Mouse (Mus musculus): ENCODE results near the gene Gpatch2. TPM values are rescaled to one million over a fixed set of nuclear protein-coding genes. Genes with fewer than 3 reads are reported as not detected.

The Gpatch2 gene
- polyA plus RNA-seq, 1 experiment from 2014 or later, result 12.2 TPM

DNA sequence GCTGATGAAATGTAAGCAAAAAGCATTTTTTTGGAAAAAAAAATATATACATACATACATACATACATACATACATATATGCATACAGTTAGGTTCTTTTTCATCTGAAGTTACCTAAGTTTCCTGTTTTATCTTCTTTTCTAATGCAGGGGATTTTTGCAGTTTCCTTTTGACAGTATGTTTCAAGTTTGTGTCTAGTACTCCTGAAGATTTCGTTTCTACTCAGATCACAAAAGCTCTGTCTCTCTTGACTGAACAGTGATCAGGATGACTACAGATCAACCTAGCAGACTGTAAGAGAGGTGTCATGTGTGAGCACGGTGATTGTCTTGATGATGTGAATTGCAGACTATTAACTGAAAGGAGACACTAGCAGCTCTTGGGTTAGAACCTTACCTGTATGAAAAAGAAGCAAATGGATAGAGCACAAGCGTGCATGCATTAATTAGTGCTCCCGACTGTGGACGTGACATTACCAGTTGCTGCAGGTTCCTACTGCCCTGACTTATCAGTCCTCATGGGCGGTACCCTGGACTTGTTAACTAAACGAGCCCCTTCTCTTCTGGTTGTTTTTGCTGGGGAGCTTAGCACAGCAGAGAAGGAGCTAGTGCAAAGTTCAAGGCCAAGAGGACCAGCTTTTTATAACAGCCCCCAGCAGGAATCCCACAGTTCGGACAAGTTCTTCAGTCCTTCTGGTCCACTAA, 107.3 kb downstream of the Gpatch2 start:
- Histone ChIP-seq H3K27me3 (replicated peaks; ENCODE audit: control insufficient read depth, insufficient read depth, low read length) (no peaks in the 10 kb centered on the region), H3K27ac (ENCODE audit: low read depth, low read length) (no peak overlapping the region), H3K9ac (ENCODE audit: low read length) (no peak overlapping the region), H3K4me2 (ENCODE audit: low read length) (no peak overlapping the region), H3K4me3 (ENCODE audit: low read depth, low read length) (no peak overlapping the region), H3K9me3 (replicated peaks; ENCODE audit: control insufficient read depth, low read length) (no peaks in the 10 kb centered on the region), H3K4me1 (ENCODE audit: control insufficient read depth, insufficient read depth, low read length) (no peaks in the 10 kb centered on the region), H3K36me3 (ENCODE audit: control insufficient read depth, insufficient read depth, low read length) (0 out of 2 replicates have a peak, but pooled peaks cover 3% of the 10 kb centered on the region)
- DNase-seq (ENCODE audit: low spot score), result no peak
- no peak for ATAC-seq
- WGBS, result 77% methylated on average over 8 of the region's 8 CpGs

- 100% methylated on average over 1 of the region's 1 CpGs for WGBS
- H3K9me3 ChIP-seq (replicated peaks; ENCODE audit: control insufficient read depth, low read length), result no peaks in the 10 kb centered on the region
- no peak overlapping the region for H3K4me3 ChIP-seq (ENCODE audit: low read depth, low read length)
- ATAC-seq (no peak), DNase-seq (ENCODE audit: low spot score) (no peak)
- H3K27me3 ChIP-seq (replicated peaks; ENCODE audit: control insufficient read depth, insufficient read depth, low read length), result no peaks in the 10 kb centered on the region
- H3K36me3 ChIP-seq (ENCODE audit: control insufficient read depth, insufficient read depth, low read length), result 0 out of 2 replicates have a peak, but pooled peaks cover 3% of the 10 kb centered on the region
- H3K9ac ChIP-seq (ENCODE audit: low read length), result no peak overlapping the region
- H3K4me2 ChIP-seq (ENCODE audit: low read length), result no peak overlapping the region
- H3K4me1 ChIP-seq (ENCODE audit: control insufficient read depth, insufficient read depth, low read length), result no peaks in the 10 kb centered on the region
- H3K27ac ChIP-seq (ENCODE audit: low read depth, low read length), result no peak overlapping the region
These were observed 107.9 kb downstream of the Gpatch2 start for GRCm38 (mm10) chr1:187323209-187323589.

DNA sequence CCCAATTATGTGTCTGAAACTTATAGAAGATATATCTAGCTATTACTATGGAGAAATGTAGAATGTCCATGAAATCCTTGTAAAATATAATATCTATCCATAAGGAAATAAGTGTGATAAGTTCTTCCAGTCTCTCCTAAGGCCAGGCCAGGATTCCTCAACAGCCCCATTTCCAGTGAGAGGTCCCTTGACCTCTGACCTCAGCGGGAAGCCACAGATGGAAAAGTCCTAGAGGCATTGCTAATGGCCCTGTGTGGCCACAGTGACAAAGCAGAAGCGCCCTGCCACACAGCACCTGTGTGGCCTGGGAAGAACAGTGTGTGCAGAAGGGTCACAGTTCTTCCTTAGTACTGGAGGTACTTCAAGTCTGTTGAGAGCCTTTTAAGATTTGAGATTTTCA, 127.2 kb downstream of the Gpatch2 start:
- H3K27me3 ChIP-seq (replicated peaks; ENCODE audit: control insufficient read depth, insufficient read depth, low read length), result no peaks in the 10 kb centered on the region
- H3K4me1 ChIP-seq (ENCODE audit: control insufficient read depth, insufficient read depth, low read length), result no peaks in the 10 kb centered on the region
- no peak for ATAC-seq

DNA sequence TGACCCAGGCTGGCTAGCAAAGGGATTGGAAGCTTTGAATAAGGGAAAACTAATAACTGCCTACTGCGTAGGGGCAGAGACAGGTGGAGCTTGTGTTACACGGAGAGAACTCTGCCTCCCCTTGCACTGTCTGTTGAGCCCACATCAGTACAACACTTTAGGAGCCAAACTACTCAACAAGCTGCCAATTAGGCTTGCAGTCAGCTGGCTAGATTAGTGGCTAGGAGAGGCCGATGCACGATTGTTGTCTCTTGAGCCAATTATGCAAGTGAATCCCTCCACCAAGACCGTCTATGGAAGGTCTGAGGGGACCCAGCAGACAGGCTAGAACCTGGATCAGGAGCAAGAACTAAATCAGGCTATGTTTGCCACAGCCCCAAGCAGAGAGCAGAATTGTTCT, 129.8 kb downstream of the Gpatch2 start:
- no peaks in the 10 kb centered on the region for H3K4me1 ChIP-seq (ENCODE audit: control insufficient read depth, insufficient read depth, low read length)
- no peaks in the 10 kb centered on the region for H3K27me3 ChIP-seq (replicated peaks; ENCODE audit: control insufficient read depth, insufficient read depth, low read length)
- no peak overlapping the region for H3K9ac ChIP-seq (ENCODE audit: low read length)
- ATAC-seq, result no peak
- WGBS, result 41% methylated on average over 5 of the region's 5 CpGs
- peak; percentile 35 for DNase-seq (ENCODE audit: low spot score)
- no peaks in the 10 kb centered on the region for H3K9me3 ChIP-seq (replicated peaks; ENCODE audit: control insufficient read depth, low read length)
- no peak overlapping the region for H3K4me2 ChIP-seq (ENCODE audit: low read length)
- peaks cover 11% of the 10 kb centered on the region; the same call in 1 of the 2 replicates for H3K36me3 ChIP-seq (ENCODE audit: control insufficient read depth, insufficient read depth, low read length)
- H3K4me3 ChIP-seq (ENCODE audit: low read depth, low read length), result no peak overlapping the region
- H3K27ac ChIP-seq (ENCODE audit: low read depth, low read length), result no peak overlapping the region

More for the DNA sequence above, 127.2 kb downstream of the Gpatch2 start:
- DNase-seq (ENCODE audit: low spot score), result no peak
- WGBS, result 74% methylated on average over 2 of the region's 2 CpGs
- Histone ChIP-seq H3K36me3 (ENCODE audit: control insufficient read depth, insufficient read depth, low read length) (no peaks in the 10 kb centered on the region), H3K4me2 (ENCODE audit: low read length) (no peak overlapping the region), H3K27ac (ENCODE audit: low read depth, low read length) (no peak overlapping the region), H3K4me3 (ENCODE audit: low read depth, low read length) (no peak overlapping the region), H3K9me3 (replicated peaks; ENCODE audit: control insufficient read depth, low read length) (no peaks in the 10 kb centered on the region), H3K9ac (ENCODE audit: low read length) (no peak overlapping the region)

GRCm38 (mm10) chr1:187346923-187347322, 131.6 kb downstream of the Gpatch2 start:
- ATAC-seq, result no peak
- Histone ChIP-seq H3K27ac (ENCODE audit: low read depth, low read length) (no peak overlapping the region), H3K4me3 (ENCODE audit: low read depth, low read length) (no peak overlapping the region), H3K27me3 (replicated peaks; ENCODE audit: control insufficient read depth, insufficient read depth, low read length) (no peaks in the 10 kb centered on the region), H3K4me1 (ENCODE audit: control insufficient read depth, insufficient read depth, low read length) (no peaks in the 10 kb centered on the region), H3K4me2 (ENCODE audit: low read length) (no peak overlapping the region), H3K36me3 (ENCODE audit: control insufficient read depth, insufficient read depth, low read length) (peaks cover 11% of the 10 kb centered on the region; the same call in 1 of the 2 replicates), H3K9me3 (replicated peaks; ENCODE audit: control insufficient read depth, low read length) (no peaks in the 10 kb centered on the region), H3K9ac (ENCODE audit: low read length) (no peak overlapping the region)
- WGBS, result 88% methylated on average over 11 of the region's 11 CpGs
- DNase-seq (ENCODE audit: low spot score), result no peak

DNA sequence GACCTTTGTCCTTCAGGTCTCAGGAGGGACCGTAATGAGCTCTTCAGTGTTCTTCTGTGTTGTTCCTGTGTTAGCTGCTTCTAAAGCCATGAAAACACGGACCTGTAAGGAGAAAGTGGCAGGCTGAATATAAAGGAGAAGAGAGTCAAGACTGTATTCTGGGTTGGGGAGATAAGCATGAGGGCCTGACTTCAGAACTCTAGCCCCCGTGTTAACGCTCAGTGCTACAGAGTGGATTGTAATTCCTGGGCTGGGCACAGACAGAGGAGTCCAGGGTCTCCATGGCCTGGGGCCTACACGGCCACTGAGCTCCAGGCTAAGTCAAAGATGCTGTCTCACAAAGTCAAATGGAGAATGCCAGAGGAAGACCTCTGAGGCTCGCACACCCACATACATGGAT, 132.3 kb downstream of the Gpatch2 start:
- Histone ChIP-seq H3K4me1 (ENCODE audit: control insufficient read depth, insufficient read depth, low read length) (no peaks in the 10 kb centered on the region), H3K9ac (ENCODE audit: low read length) (no peak overlapping the region), H3K27ac (ENCODE audit: low read depth, low read length) (no peak overlapping the region), H3K4me3 (ENCODE audit: low read depth, low read length) (no peak overlapping the region), H3K9me3 (replicated peaks; ENCODE audit: control insufficient read depth, low read length) (no peaks in the 10 kb centered on the region), H3K27me3 (replicated peaks; ENCODE audit: control insufficient read depth, insufficient read depth, low read length) (no peaks in the 10 kb centered on the region), H3K36me3 (ENCODE audit: control insufficient read depth, insufficient read depth, low read length) (peaks cover 11% of the 10 kb centered on the region; the same call in 1 of the 2 replicates), H3K4me2 (ENCODE audit: low read length) (no peak overlapping the region)
- DNase-seq (ENCODE audit: low spot score) (no peak), ATAC-seq (no peak)
- WGBS, result 94% methylated on average over 6 of the region's 6 CpGs

DNA sequence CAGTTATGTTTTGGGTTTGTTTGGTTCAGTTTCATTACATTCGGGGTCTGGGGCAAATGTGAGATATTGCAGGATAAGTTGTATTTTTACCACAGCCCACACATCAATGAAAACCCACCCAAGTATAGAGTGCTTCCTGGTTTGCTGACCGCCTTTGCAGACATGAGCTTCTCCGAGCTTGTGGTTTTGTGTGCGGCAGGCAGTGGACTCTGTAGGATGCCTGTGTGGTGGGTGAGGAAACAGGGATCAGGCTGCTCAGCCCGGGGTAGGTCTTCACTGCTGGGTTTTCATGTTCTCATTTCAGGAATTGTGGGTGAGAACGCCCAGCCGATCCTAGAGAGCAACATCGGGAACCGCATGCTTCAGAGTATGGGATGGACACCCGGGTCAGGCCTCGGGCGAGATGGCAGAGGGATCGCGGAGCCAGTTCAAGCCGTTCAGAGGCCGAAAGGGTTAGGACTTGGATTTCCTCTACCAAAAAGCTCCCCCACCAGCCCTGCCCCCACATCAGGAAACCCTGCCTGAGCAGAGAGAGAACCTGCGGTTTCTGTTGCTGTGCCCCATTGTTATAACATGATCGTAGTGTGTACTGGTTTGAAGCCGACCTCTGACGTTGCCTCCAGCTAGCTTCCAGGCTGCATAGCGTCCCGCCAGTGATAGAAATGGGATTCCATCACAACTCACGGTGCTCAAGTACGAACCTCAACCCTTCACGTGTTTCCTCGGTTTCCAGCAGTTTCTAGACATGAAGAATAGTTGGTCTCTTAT, 132.9 kb downstream of the Gpatch2 start:
- Histone ChIP-seq H3K36me3 (ENCODE audit: control insufficient read depth, insufficient read depth, low read length) (peaks cover 11% of the 10 kb centered on the region; the same call in 1 of the 2 replicates), H3K4me3 (ENCODE audit: low read depth, low read length) (no peak overlapping the region), H3K9me3 (replicated peaks; ENCODE audit: control insufficient read depth, low read length) (no peaks in the 10 kb centered on the region), H3K4me2 (ENCODE audit: low read length) (no peak overlapping the region), H3K27me3 (replicated peaks; ENCODE audit: control insufficient read depth, insufficient read depth, low read length) (no peaks in the 10 kb centered on the region), H3K9ac (ENCODE audit: low read length) (no peak overlapping the region), H3K27ac (ENCODE audit: low read depth, low read length) (no peak overlapping the region), H3K4me1 (ENCODE audit: control insufficient read depth, insufficient read depth, low read length) (no peaks in the 10 kb centered on the region)
- 95% methylated on average over 26 of the region's 26 CpGs for WGBS
- ATAC-seq, result no peak
- no peak for DNase-seq (ENCODE audit: low spot score)

DNA sequence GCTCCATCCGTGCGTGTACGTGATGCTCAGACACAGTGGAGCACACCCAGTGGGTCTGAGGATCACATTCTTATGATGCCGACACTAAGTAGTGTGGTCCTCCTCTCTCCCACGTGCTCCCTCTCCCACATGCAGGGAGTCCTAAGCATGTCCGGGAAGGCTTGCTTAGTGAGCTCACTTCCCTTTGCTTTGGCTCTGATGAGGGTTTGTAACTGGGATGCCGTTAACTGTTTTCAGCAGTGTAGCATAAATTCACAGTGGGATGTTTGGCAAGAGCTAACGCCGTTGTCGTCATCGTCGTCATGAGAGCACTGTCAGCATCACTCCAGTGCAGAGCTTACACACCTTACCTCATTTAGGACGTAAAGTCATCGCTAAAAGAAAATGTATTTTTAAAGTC, 133.6 kb downstream of the Gpatch2 start:
- Histone ChIP-seq H3K4me1 (ENCODE audit: control insufficient read depth, insufficient read depth, low read length) (no peaks in the 10 kb centered on the region), H3K9me3 (replicated peaks; ENCODE audit: control insufficient read depth, low read length) (no peaks in the 10 kb centered on the region), H3K9ac (ENCODE audit: low read length) (no peak overlapping the region), H3K4me3 (ENCODE audit: low read depth, low read length) (no peak overlapping the region), H3K27me3 (replicated peaks; ENCODE audit: control insufficient read depth, insufficient read depth, low read length) (no peaks in the 10 kb centered on the region), H3K27ac (ENCODE audit: low read depth, low read length) (no peak overlapping the region), H3K36me3 (ENCODE audit: control insufficient read depth, insufficient read depth, low read length) (peaks cover 11% of the 10 kb centered on the region; the same call in 1 of the 2 replicates), H3K4me2 (ENCODE audit: low read length) (no peak overlapping the region)
- no peak for ATAC-seq
- no peak for DNase-seq (ENCODE audit: low spot score)
- 90% methylated on average over 14 of the region's 14 CpGs for WGBS

DNA sequence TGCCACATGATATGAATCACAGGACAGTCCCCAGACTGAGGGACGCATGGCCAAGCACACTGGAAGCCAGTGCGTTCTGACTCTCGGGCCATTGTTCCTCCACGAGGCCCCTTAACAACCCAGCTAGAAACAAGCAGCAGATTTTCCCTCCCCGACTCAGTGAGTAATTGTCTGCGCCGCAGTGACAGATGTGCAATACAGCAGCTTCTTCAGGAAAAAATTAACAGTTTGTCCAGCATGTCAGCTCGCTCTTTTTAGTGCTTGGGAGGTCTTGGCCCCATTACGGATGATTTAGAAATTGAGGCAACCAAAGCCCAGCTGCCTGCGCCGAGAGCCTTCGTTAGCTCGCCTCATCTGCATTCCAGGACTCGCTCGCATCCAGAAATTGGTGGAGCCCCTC, 140.9 kb downstream of the Gpatch2 start:
- peak; percentile 58 for DNase-seq (ENCODE audit: low spot score)

More for the DNA sequence above, 140.9 kb downstream of the Gpatch2 start:
- Histone ChIP-seq H3K4me2 (ENCODE audit: low read length) (peak overlapping the region; percentile 12; the same call in 1 of the 2 replicates), H3K4me1 (ENCODE audit: control insufficient read depth, insufficient read depth, low read length) (peaks cover 6% of the 10 kb centered on the region), H3K9me3 (replicated peaks; ENCODE audit: control insufficient read depth, low read length) (no peaks in the 10 kb centered on the region), H3K36me3 (ENCODE audit: control insufficient read depth, insufficient read depth, low read length) (no peaks in the 10 kb centered on the region), H3K27ac (ENCODE audit: low read depth, low read length) (peak overlapping the region; percentile 55; the same call in 1 of the 2 replicates), H3K9ac (ENCODE audit: low read length) (no peak overlapping the region), H3K4me3 (ENCODE audit: low read depth, low read length) (no peak overlapping the region), H3K27me3 (replicated peaks; ENCODE audit: control insufficient read depth, insufficient read depth, low read length) (no peaks in the 10 kb centered on the region)
- WGBS, result 27% methylated on average over 15 of the region's 15 CpGs
- peak; percentile 58 for ATAC-seq
